Mouse (Mus musculus) neutrophil, adult 5-6 weeks (primary cell): ENCODE measurements around the gene Gabpb1. TPM values are rescaled to one million over a fixed set of nuclear protein-coding genes. Genes with fewer than 3 reads are reported as not detected.
A peak's percentile ranks its signal among the peaks of the same experiment; 100 is the strongest.

Experiments
- ATAC-seq: fragments of 151-379, 151-347 bp; 2 replicates; pipeline ENCODE4 v1.8.0; 2017; ENCODE audit warnings: mild to moderate bottlenecking, moderate TSS enrichment; ENCODE audit not compliant: insufficient number of reproducible peaks, poor library complexity, low FRiP score, severe bottlenecking; ENCODE audit errors: extremely low read depth
- total RNA-seq: library from RNA; stranded (forward); fragments of 200-1000 nt; gene quantifications from 2 replicates; pipeline ENCODE4 v1.2.3, GENCODE M21; 2017

Gene Gabpb1
- total RNA-seq, 1 experiment from 2014 or later = 51.4 TPM

DNA sequence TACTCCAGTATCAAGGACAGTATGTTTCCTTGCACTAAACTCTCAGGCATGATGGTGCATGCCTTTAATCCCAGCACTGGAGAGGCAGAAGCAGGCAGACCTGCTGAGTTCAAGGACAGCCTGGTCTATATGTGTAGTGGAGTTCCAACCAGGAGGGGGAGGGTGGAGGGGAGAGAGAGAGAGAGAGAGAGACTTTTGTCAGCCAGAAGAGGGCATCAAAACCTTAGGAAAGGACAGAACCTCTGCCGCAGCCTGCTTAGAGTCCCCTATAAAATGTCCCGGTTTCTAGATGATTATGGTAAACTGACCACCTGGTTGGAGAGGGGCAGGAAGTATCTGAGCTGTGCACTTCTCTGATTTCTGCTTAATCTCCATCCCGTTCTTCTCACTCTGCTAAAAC lies 77.1 kb downstream of the Gabpb1 start:
- no peak for ATAC-seq

- ATAC-seq = no peak
Measured at GRCm38 (mm10) chr2:126598359-126598758, 77.8 kb downstream of the Gabpb1 start.

- ATAC-seq = peak; percentile 15; the same call in 1 of the 2 replicates
Measured at GRCm38 (mm10) chr2:126597279-126598241, 78.6 kb downstream of the Gabpb1 start.

DNA sequence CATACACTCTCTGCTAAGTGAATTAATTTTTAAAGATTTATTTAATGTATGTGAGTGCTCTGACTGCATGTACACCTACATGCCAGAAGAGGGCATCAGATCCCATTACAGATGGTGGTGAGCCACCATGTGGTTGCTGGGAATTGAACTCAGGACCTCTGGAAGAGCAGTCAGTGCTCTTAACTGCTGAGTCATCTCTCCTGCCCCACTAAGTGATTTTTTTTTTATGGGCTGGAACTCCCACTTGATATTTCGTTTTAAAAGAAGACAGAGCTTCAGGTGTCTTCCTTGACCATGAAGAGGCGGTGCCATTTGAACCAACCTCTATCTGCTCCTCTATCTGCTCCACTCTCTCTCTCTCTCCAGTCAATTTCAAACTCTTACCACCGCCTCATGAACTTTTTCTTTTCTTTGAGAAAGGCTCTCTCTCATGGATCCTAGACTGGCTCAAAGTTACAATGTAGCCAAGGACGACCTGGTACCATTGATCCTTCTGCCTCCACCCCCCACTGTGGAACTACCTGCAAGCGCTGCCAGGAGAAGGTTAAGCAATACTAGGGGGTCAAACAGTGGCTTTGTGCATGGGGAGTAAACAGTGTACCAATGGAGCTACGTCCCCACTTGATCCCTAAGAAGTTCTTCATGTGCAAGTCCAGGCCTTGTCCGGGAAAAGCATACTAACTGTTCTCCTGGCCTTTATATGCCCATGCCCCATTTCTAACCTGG lies 79.6 kb downstream of the Gabpb1 start:
- no peak for ATAC-seq

DNA sequence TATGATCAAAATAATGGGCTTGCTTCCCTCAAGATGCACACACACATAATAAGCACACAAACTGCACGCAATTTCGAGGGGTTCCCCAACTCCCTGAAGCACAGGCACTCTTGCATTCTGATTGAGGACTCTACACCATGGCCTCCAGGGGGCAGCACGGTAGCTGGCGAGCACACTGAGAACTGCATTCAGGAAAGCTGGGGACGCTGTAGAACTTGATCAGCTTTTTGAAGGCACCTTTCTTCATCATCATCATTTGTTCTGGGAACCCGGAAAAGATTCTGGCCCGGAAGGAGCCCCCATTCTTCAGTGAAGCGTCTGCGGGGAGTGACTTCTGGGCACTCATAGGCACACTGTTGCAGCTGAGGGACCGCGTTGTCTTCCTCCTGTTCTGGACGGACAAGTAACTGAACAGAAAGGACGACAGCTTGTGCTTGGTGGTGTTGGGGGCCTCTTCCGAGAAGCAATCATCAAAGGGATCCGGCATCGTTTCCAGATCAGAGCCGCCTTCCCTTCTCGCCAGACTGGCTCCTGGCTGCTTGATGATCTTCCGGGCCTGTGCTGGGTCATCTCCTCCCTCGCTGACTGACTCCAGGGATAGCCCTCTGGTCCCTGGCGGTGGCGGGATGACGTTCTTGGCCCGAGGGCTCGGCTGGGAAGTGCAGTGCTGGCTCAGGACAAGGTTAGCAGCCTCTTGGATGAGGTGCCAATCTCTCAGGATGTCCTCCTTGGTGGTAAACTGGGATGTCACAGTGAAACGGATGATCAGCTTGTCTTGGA lies 82.1 kb downstream of the Gabpb1 start:
- peak; percentile 64 for ATAC-seq

DNA sequence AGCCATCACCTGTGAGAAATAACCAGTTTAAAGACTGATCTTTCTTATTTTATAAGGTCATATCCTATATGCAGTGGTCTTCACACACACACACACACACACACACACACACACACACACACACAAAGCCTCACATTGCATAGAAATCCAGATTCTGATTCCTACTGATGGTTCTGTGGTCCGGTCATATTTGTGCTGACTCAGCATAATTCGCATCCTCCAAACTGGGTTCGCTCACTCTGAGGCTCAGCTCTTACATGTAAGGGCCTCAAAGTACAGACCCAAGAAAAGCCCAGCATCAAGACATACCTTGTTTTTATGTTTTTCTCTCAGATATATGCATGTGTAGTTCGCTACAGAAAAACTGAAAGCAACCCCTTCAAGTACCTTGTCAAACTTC lies 84.8 kb downstream of the Gabpb1 start:
- ATAC-seq = no peak

DNA sequence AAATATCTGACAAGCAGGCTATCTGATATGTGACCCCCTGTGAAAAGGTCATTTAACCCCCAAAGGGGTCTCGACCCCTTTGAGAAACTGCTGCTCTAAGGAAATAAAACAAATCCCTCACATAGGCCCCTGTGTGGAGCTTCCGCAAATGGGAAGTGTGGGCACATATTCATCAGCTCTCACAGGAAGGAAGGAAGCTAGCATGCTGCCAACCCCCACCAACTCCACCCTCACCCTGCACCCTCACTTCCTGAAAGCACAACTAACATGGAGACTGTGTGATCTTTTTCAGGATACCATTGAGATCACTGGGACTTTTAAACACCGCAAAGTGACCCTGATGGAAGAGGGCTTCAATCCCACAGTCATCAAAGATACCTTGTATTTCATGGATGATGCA lies 88.7 kb downstream of the Gabpb1 start:
- ATAC-seq = peak; percentile 45; the same call in 1 of the 2 replicates

- no peak for ATAC-seq
Measured at GRCm38 (mm10) chr2:126584621-126585369, 91.3 kb downstream of the Gabpb1 start.

DNA sequence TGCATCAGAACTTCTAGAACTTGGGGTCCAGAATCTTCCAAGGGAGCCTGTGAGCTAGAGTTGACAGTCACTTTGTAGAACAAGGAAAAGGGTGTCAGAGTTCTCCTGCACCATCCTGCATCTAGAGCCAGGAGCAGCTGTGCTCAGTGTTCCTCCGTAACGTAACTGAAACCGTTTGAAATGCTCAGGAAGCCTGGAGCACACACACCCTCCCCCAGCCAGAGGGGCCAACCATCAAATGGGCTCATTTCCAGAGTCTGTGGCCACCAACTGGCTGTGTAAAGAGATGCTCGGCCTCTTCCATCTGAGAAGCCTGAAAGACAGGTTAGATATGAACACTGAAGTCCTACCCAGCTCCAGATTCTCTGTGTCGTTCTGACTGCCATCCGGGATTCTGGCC lies 92.2 kb downstream of the Gabpb1 start:
- no peak for ATAC-seq

DNA sequence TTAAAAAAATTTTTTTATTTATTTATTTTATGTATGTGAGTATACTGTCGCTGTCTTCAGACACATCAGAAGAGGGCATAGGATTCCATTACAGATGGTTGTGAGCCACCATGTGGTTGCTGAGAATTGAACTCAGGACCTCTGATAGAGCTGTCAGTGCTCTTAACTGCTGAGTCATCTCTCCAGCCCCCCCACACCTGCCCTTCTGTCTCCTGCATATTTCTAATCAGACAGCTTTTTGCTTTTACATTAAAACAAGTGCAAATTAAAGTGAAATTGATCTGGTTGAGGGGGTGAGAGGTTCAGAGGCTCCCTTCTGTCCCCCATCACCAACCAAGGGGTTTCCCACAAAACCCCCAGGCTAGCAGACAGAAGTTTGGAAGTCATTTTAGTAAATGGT lies 96.9 kb downstream of the Gabpb1 start:
- ATAC-seq = no peak

Other genes with a start within 250 kb of the Gabpb1 start
- gene Atp8b4, start 175.7 kb downstream of the Gabpb1 start, total RNA-seq = 64.2 and 76.6 TPM in 2 replicates
- gene Slc27a2, start 123.9 kb downstream of the Gabpb1 start, total RNA-seq = 1.4 and 2.8 TPM in 2 replicates
- 364 and 376 TPM in 2 replicates for gene Hdc, start 57.0 kb downstream of the Gabpb1 start, total RNA-seq
- gene Usp8, start 31.0 kb upstream of the Gabpb1 start, total RNA-seq = 68.1 and 79.6 TPM in 2 replicates
- gene Usp50, start 107.1 kb upstream of the Gabpb1 start, total RNA-seq = not detected in 2 replicates
- gene Trpm7, start 199.9 kb upstream of the Gabpb1 start, total RNA-seq = 81.4 and 86.6 TPM in 2 replicates